ENCODE assay signal across 19 mouse cellular contexts in the genomic region with DNA sequence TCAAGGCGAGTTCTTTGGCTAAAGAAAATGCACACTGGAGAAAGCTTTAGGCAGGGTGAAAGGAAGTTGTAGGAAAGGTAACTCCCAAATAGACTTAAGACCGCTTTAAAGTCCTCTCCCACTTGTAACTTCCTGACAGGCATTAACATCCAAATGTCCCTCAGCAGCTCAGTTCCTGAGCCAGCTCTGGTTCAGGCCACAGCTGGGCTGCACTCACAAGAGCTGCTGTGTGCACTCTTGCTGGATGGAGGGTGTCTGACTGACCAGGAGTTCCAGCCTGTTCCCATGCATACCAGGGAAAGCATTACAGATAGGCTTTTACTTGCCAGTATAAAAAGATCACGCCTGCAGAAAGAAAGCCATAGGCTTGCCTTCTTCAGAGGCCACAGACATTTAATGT.
DNase-seq lines count a peak whose midpoint lies in the region; ATAC-seq and TF ChIP-seq lines count a peak whose summit lies in the region.
"Had no signal": no experiment of that assay in that cellular context is flagged by ENCODE, and none has a peak within 500 bp of the region (broad histone marks: within the 10 kb centered on the region; RNA-seq: fewer than 3 reads in every experiment).

No protein-coding gene starts in this region.

- no peaks in the 10 kb centered on the region for H3K36me3 ChIP-seq in kidney, embryonic 15.5 days
- no peaks in the 10 kb centered on the region for H3K36me3 ChIP-seq in kidney, adult 2 months (ENCODE audit: control insufficient read depth, insufficient read depth, low read length)
- H3K36me3 ChIP-seq in midbrain, embryonic 10.5 days = no peaks in the 10 kb centered on the region
- no peaks in the 10 kb centered on the region for H3K36me3 ChIP-seq in midbrain, embryonic 11.5 days (ENCODE audit: control insufficient read depth, insufficient read depth, low read length)
- no peaks in the 10 kb centered on the region for H3K36me3 ChIP-seq in liver, embryonic 14.5 days (replicated peaks; ENCODE audit: control insufficient read depth, insufficient read depth, low read depth)
- H3K36me3 ChIP-seq: embryonic facial prominence, embryonic 10.5 days; midbrain, embryonic 12.5 days had no signal

- no peak for TF ChIP-seq POLR2A in kidney, adult 2 months (IDR thresholded peaks at IDR 0.05; ENCODE audit: low read depth, low read length)

- H3K27ac ChIP-seq in kidney, embryonic 15.5 days = 0 out of 2 replicates have a peak overlapping the region, but pooled peaks have one; percentile 3
- no peak overlapping the region for H3K27ac ChIP-seq in kidney, adult 2 months (ENCODE audit: insufficient read depth, low read depth, low read length)
- no peak overlapping the region for H3K27ac ChIP-seq in midbrain, embryonic 10.5 days (replicated peaks)
- no peak overlapping the region for H3K27ac ChIP-seq in midbrain, embryonic 11.5 days (ENCODE audit: low read depth, low read length)
- no peak overlapping the region for H3K27ac ChIP-seq in liver, embryonic 14.5 days
- H3K27ac ChIP-seq: embryonic facial prominence, embryonic 10.5 days; hindbrain, embryonic 13.5 days; midbrain, embryonic 12.5 days had no signal

- H3K4me1 ChIP-seq in kidney, embryonic 15.5 days = peaks cover 15% of the 10 kb centered on the region
- H3K4me1 ChIP-seq in kidney, adult 2 months (ENCODE audit: control insufficient read depth, insufficient read depth, low read length) = no peaks in the 10 kb centered on the region
- peaks cover 30% of the 10 kb centered on the region for H3K4me1 ChIP-seq in midbrain, embryonic 10.5 days
- peaks cover 11% of the 10 kb centered on the region for H3K4me1 ChIP-seq in midbrain, embryonic 11.5 days (ENCODE audit: control insufficient read depth, insufficient read depth, low read length)
- peaks cover 17 to 20% of the 10 kb centered on the region in 2 experiments for H3K4me1 ChIP-seq in liver, embryonic 14.5 days (replicated peaks; ENCODE audit: control insufficient read depth in 2 of 2, insufficient read depth in 2 of 2, low read length in 1 of 2)

- no peak for ATAC-seq in kidney, embryonic 15.5 days (replicated peaks; ENCODE audit: low FRiP score)
- ATAC-seq in midbrain, embryonic 11.5 days (ENCODE audit: low FRiP score) = no peak
- no peak for ATAC-seq in liver, embryonic 14.5 days (ENCODE audit: insufficient read depth)
- ATAC-seq: activated CD4-positive, CD25-positive, alpha-beta regulatory T cell, adult 4 months; CD4-positive, CD25-positive, alpha-beta regulatory T cell, adult 4 months; forebrain, embryonic 16.5 days had no signal

- no peaks in the 10 kb centered on the region for H3K27me3 ChIP-seq in kidney, embryonic 15.5 days
- H3K27me3 ChIP-seq in kidney, adult 2 months (replicated peaks; ENCODE audit: control insufficient read depth, insufficient read depth, low read length) = no peaks in the 10 kb centered on the region
- peaks cover 23% of the 10 kb centered on the region for H3K27me3 ChIP-seq in midbrain, embryonic 10.5 days (ENCODE audit: low read depth, poor library complexity, severe bottlenecking)
- no peaks in the 10 kb centered on the region for H3K27me3 ChIP-seq in midbrain, embryonic 11.5 days (ENCODE audit: control insufficient read depth, insufficient read depth, low read length)
- no peaks in the 10 kb centered on the region for H3K27me3 ChIP-seq in liver, embryonic 14.5 days (ENCODE audit: control insufficient read depth, insufficient read depth, low read length)

- no peak overlapping the region for H3K4me2 ChIP-seq in kidney, embryonic 15.5 days
- no peak overlapping the region for H3K4me2 ChIP-seq in midbrain, embryonic 11.5 days
- H3K4me2 ChIP-seq in liver, embryonic 14.5 days (ENCODE audit: low read depth) = peak overlapping the region; percentile 0; the same call in 1 of the 2 replicates
- H3K4me2 ChIP-seq: hindbrain, embryonic 13.5 days had no signal

- DNase-seq in kidney, adult 2 months = no peak
- DNase-seq in midbrain, embryonic 10.5 days (ENCODE audit: low spot score) = peak; percentile 14
- DNase-seq in midbrain, embryonic 11.5 days (ENCODE audit: low spot score, missing footprints) = no peak
- DNase-seq in R1 (ENCODE audit: low read depth, low spot score) = peak; percentile 73
- DNase-seq in liver, embryonic 14.5 days (ENCODE audit: low read depth in 3 of 3, low spot score in 3 of 3) = no peak
- no peak for DNase-seq in cerebellum, adult 11 months
- DNase-seq: adrenal gland, postnatal 36 days; cerebellum, adult 9-10 months; kidney, postnatal 10 days; lung, postnatal 14 days; right cerebral cortex, postnatal 25 days; thymus, postnatal 14 days had no signal

- TF ChIP-seq EP300 in liver, embryonic 14.5 days (IDR thresholded peaks at IDR 0.05; ENCODE audit: low read depth) = no peak

- TF ChIP-seq CTCF in kidney, adult 2 months (conservative IDR thresholded peaks at IDR 0.05; ENCODE audit: insufficient read depth, insufficient read length, low read depth, low read length) = no peak
- no peak for TF ChIP-seq CTCF in liver, embryonic 14.5 days (IDR thresholded peaks at IDR 0.05; ENCODE audit: low read depth)

- no peak overlapping the region for H3K4me3 ChIP-seq in kidney, embryonic 15.5 days (replicated peaks)
- no peak overlapping the region for H3K4me3 ChIP-seq in kidney, adult 2 months (ENCODE audit: insufficient read depth, low read depth, low read length)
- H3K4me3 ChIP-seq in midbrain, embryonic 10.5 days = no peak overlapping the region
- no peak overlapping the region for H3K4me3 ChIP-seq in midbrain, embryonic 11.5 days (ENCODE audit: low read depth, low read length)
- H3K4me3 ChIP-seq in liver, embryonic 14.5 days (ENCODE audit: insufficient read depth in 1 of 2, low read depth in 2 of 2, low read length in 2 of 2) = no peak overlapping the region
- H3K4me3 ChIP-seq: hindbrain, embryonic 13.5 days; midbrain, embryonic 12.5 days had no signal

- no peaks in the 10 kb centered on the region for H3K9me3 ChIP-seq in kidney, embryonic 15.5 days (replicated peaks)
- no peaks in the 10 kb centered on the region for H3K9me3 ChIP-seq in midbrain, embryonic 10.5 days (replicated peaks)
- no peaks in the 10 kb centered on the region for H3K9me3 ChIP-seq in midbrain, embryonic 11.5 days (ENCODE audit: control insufficient read depth, low read length)
- no peaks in the 10 kb centered on the region for H3K9me3 ChIP-seq in liver, embryonic 14.5 days (ENCODE audit: control insufficient read depth, low read length)
- H3K9me3 ChIP-seq: embryonic facial prominence, embryonic 10.5 days; hindbrain, embryonic 13.5 days; midbrain, embryonic 12.5 days had no signal

- WGBS in kidney, embryonic 15.5 days = 41% methylated on average over 3 of the region's 3 CpGs
- 65% methylated on average over 3 of the region's 3 CpGs for WGBS in kidney, adult 2 months
- 18% methylated on average over 3 of the region's 3 CpGs for WGBS in midbrain, embryonic 10.5 days
- 24% methylated on average over 3 of the region's 3 CpGs for WGBS in midbrain, embryonic 11.5 days
- WGBS in liver, embryonic 14.5 days (ENCODE audit: insufficient replicate concordance) = 31% methylated on average over 3 of the region's 3 CpGs

- H3K9ac ChIP-seq in kidney, embryonic 15.5 days = no peak overlapping the region
- no peak overlapping the region for H3K9ac ChIP-seq in midbrain, embryonic 11.5 days (ENCODE audit: low read length)
- H3K9ac ChIP-seq in liver, embryonic 14.5 days (replicated peaks) = no peak overlapping the region
- H3K9ac ChIP-seq: hindbrain, embryonic 13.5 days; midbrain, embryonic 12.5 days had no signal

Comparison
In these comparisons a context has a peak if more than half of its experiments do, and no peak if none do; other contexts are left out.
1. DNase-seq: peak in midbrain, embryonic 10.5 days (single experiment) and R1 (single experiment); none in kidney, adult 2 months (single experiment), midbrain, embryonic 11.5 days (single experiment), liver, embryonic 14.5 days (0 of 3) and cerebellum, adult 11 months (single experiment).